Mouse (Mus musculus): Measurements from ENCODE around the gene Crygs.
"Not testable (repeated sequence)": the region's sequence is repeated elsewhere in the genome, so short reads cannot be mapped to it uniquely, and the experiment has no call there.

Crygs gene

DNA sequence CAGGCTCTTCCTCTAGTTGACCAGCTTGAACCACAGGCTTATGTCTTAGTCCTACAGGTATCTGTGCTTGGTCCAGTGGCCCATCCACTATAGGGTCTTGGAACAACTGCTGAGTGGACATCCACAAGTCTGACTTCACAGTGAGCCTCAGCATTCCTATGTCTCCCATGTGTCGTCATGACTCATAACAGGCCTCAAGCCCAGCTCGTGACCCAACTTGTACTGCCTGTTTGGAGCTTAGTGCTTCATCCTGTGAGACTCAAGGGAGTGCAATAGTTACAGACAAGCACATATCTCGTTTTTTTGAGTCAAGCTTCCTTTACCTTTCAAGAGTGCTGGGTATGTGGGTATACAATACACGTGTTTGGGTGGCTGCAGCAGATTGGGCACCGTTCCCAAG lies 28.7 kb downstream of the Crygs start:
- no peak for DNase-seq

GRCm38 (mm10) chr16:22779228-22779835 lies 32.0 kb downstream of the Crygs start:
- no peak for DNase-seq

GRCm38 (mm10) chr16:22778296-22778695 lies 33.1 kb downstream of the Crygs start:
- not testable (repeated sequence) for DNase-seq

- no peak for DNase-seq
Observed at GRCm38 (mm10) chr16:22775471-22775985, 35.8 kb downstream of the Crygs start.

DNA sequence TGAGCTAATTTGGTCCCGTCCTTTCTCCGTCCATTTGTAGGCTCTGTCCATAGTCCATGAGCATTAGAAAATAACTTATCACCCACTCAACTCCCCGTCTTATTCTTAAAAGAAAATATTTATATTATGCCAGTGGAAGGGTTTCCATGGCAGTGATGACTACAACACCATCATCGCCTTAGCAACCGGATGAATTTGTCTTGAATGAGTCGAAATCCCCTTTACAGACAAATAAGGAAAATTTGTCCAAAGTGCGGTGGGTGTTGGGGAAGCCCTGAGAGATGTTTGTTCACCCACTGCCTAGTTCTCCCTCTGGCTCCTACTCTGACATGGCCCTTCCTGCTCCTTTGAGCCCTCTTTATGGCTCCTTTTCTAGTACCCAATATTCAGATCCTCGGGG lies 42.7 kb downstream of the Crygs start:
- DNase-seq = no peak

GRCm38 (mm10) chr16:22767405-22767804 lies 44.0 kb downstream of the Crygs start:
- no peak for DNase-seq

DNA sequence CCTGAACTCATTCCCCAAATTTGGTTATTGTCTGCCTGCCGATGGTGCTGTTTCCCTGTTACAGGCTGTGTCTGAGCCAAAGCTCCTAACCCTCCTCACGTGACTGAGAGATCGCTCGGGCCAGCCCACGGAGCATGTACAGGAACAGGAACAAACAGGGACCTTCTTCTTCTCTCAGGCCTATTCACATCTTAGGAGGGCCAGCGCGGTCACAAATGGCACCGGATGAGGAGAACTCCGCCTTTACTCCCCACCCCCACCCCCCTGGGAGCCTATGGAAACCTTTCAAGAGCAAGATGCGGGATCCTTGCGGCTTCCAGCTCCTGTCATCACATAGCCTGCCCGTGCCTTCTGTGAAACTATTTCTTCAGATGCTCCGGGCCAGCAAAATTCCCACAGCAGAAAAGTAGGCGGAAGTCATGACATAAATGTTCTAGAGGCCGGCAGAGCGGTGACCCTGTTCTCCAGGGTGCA lies 44.6 kb downstream of the Crygs start:
- DNase-seq = no peak

GRCm38 (mm10) chr16:22765531-22765930 lies 45.8 kb downstream of the Crygs start:
- DNase-seq = no peak
